Mouse (Mus musculus) embryonic facial prominence, embryonic 12.5 days (tissue): ENCODE measurements around the gene Pisd. TPM values are rescaled to one million over a fixed set of nuclear protein-coding genes. Genes with fewer than 3 reads are reported as not detected.
A peak's percentile ranks its signal among the peaks of the same experiment; 100 is the strongest.
"Not testable (repeated sequence)": the region's sequence is repeated elsewhere in the genome, so short reads cannot be mapped to it uniquely, and the experiment has no call there.

Experiments
- ATAC-seq: fragments of 200-750 bp; cut with Nextera tagmentation; 2 replicates; pipeline ENCODE4 v1.8.0; 2017; ENCODE audit not compliant: insufficient number of reproducible peaks, insufficient read depth, low FRiP score, low TSS enrichment
- H3K27ac ChIP-seq: fragments of 300-500 bp; sonication (generic); 2 replicates; pipeline ENCODE4 v1.5.1; 2016; ENCODE audit warnings: mild to moderate bottlenecking
- H3K27me3 ChIP-seq: fragments of 300-500 bp; sonication (generic); 2 replicates; pipeline ENCODE4 v1.6.1; 2016; ENCODE audit warnings: mild to moderate bottlenecking, moderate library complexity
- H3K36me3 ChIP-seq: fragments of 300-500 bp; sonication (generic); 2 replicates; pipeline ENCODE4 v1.6.1; 2016; ENCODE audit warnings: mild to moderate bottlenecking
- H3K4me1 ChIP-seq: fragments of 300-500 bp; sonication (generic); 2 replicates; pipeline ENCODE4 v1.6.1; 2016
- H3K4me2 ChIP-seq: fragments of 300-500 bp; sonication (generic); replicated peaks from 2 replicates; pipeline ENCODE4 v1.6.1; 2016; ENCODE audit warnings: mild to moderate bottlenecking, moderate library complexity
- H3K4me3 ChIP-seq: fragments of 300-500 bp; sonication (generic); 2 replicates; pipeline ENCODE4 v1.5.1; 2016; ENCODE audit warnings: mild to moderate bottlenecking
- H3K9ac ChIP-seq: fragments of 300-500 bp; sonication (generic); 2 replicates; pipeline ENCODE4 v1.6.1; 2016; ENCODE audit warnings: mild to moderate bottlenecking, moderate library complexity
- H3K9me3 ChIP-seq: fragments of 300-500 bp; sonication (generic); 2 replicates; pipeline ENCODE4 v1.6.1; 2016; ENCODE audit warnings: mild to moderate bottlenecking, moderate library complexity
- WGBS: fragments of 180-500 bp; shearing (Covaris S2); methylation state at CpG from one replicate; pipeline ENCODE4 v1.1.7; 2016; 5-methylcytosine and 5-hydroxymethylcytosine counted together
- polyA plus RNA-seq: library from polyadenylated mRNA; unstranded; fragments of >200 nt; fragmentation: Nextera tagmentation; extraction: Ambion mirVana; gene quantifications from 2 replicates; pipeline ENCODE4 v1.2.1, GENCODE M21; 2016

Pisd gene
- polyA plus RNA-seq: 62.0 and 68.3 TPM in 2 replicates

- peaks cover 3% of the 10 kb centered on the region; the same call in 1 of the 2 replicates for H3K36me3 ChIP-seq
- peaks cover 4% of the 10 kb centered on the region; the same call in 1 of the 2 replicates for H3K4me1 ChIP-seq
- H3K9ac ChIP-seq: peak within 1 kb of the TSS; percentile 67
- H3K4me2 ChIP-seq: peak within 1 kb of the TSS; percentile 67
- H3K4me3 ChIP-seq: peak within 1 kb of the TSS; percentile 77
- WGBS: under 1% methylated on average over 52 of the region's 52 CpGs
- no peaks in the 10 kb centered on the region for H3K27me3 ChIP-seq
- peak within 1 kb of the TSS; percentile 52; the same call in 1 of the 2 replicates for H3K27ac ChIP-seq
- H3K9me3 ChIP-seq: no peaks in the 10 kb centered on the region
- peak; percentile 97 for ATAC-seq
These were observed at the start of gene Pisd for GRCm38 (mm10) chr5:32785313-32785915. Gene Pisd, minus strand, starts transcription at chr5:32785646.

- Histone ChIP-seq H3K9ac (no peak overlapping the region), H3K4me3 (no peak overlapping the region), H3K4me2 (no peak overlapping the region), H3K27ac (no peak overlapping the region), H3K36me3 (peaks cover 78% of the 10 kb centered on the region), H3K9me3 (no peaks in the 10 kb centered on the region), H3K4me1 (no peaks in the 10 kb centered on the region), H3K27me3 (no peaks in the 10 kb centered on the region)
- ATAC-seq: no peak
- WGBS: 100% methylated on average over 1 of the region's 1 CpGs
These were observed 49.1 kb upstream of the Pisd start for GRCm38 (mm10) chr5:32834497-32834896.

- no peak overlapping the region for H3K4me3 ChIP-seq
- peaks cover 86% of the 10 kb centered on the region for H3K36me3 ChIP-seq
- no peaks in the 10 kb centered on the region for H3K9me3 ChIP-seq
- WGBS: 91% methylated on average over 2 of the region's 2 CpGs
- H3K4me1 ChIP-seq: no peaks in the 10 kb centered on the region
- ATAC-seq: no peak
- no peak overlapping the region for H3K27ac ChIP-seq
- H3K4me2 ChIP-seq: no peak overlapping the region
- no peaks in the 10 kb centered on the region for H3K27me3 ChIP-seq
- no peak overlapping the region for H3K9ac ChIP-seq
These were observed 44.6 kb upstream of the Pisd start for GRCm38 (mm10) chr5:32830054-32830453.

GRCm38 (mm10) chr5:32828766-32829165, 43.3 kb upstream of the Pisd start:
- not testable (repeated sequence) for H3K27ac ChIP-seq, H3K4me1 ChIP-seq, H3K4me2 ChIP-seq, ATAC-seq, H3K9ac ChIP-seq, H3K9me3 ChIP-seq, H3K4me3 ChIP-seq, H3K27me3 ChIP-seq
- 89% methylated on average over 1 of the region's 1 CpGs for WGBS
- H3K36me3 ChIP-seq: peaks cover 73% of the 10 kb centered on the region

- peaks cover 69% of the 10 kb centered on the region for H3K36me3 ChIP-seq
- H3K9me3 ChIP-seq: no peaks in the 10 kb centered on the region
- ATAC-seq: no peak
- H3K4me3 ChIP-seq: no peak within 1 kb of the TSS
- WGBS: 94% methylated on average over 7 of the region's 7 CpGs
- H3K4me2 ChIP-seq: no peak within 1 kb of the TSS
- H3K27ac ChIP-seq: no peak within 1 kb of the TSS
- H3K27me3 ChIP-seq: no peaks in the 10 kb centered on the region
- H3K9ac ChIP-seq: no peak within 1 kb of the TSS
- no peaks in the 10 kb centered on the region for H3K4me1 ChIP-seq
These were observed 41.6 kb upstream of the Pisd start, which contains the start of gene Gm20671 for GRCm38 (mm10) chr5:32827009-32827408. Gene Gm20671, minus strand, starts transcription at chr5:32827109.

- H3K4me3 ChIP-seq: no peak overlapping the region
- no peaks in the 10 kb centered on the region for H3K27me3 ChIP-seq
- no peak overlapping the region for H3K27ac ChIP-seq
- WGBS: 90% methylated on average over 8 of the region's 8 CpGs
- H3K4me2 ChIP-seq: no peak overlapping the region
- ATAC-seq: no peak
- no peaks in the 10 kb centered on the region for H3K4me1 ChIP-seq
- no peak overlapping the region for H3K9ac ChIP-seq
- H3K9me3 ChIP-seq: no peaks in the 10 kb centered on the region
- H3K36me3 ChIP-seq: peaks cover 61% of the 10 kb centered on the region
These were observed 35.0 kb upstream of the Pisd start for GRCm38 (mm10) chr5:32820471-32820870.

GRCm38 (mm10) chr5:32815396-32815795, 29.9 kb upstream of the Pisd start:
- Histone ChIP-seq H3K27ac (no peak overlapping the region), H3K27me3 (no peaks in the 10 kb centered on the region), H3K9ac (no peak overlapping the region), H3K9me3 (no peaks in the 10 kb centered on the region), H3K4me2 (no peak overlapping the region), H3K4me3 (no peak overlapping the region), H3K36me3 (peaks cover 57% of the 10 kb centered on the region), H3K4me1 (no peaks in the 10 kb centered on the region)
- 94% methylated on average over 4 of the region's 4 CpGs for WGBS
- no peak for ATAC-seq

- H3K4me3 ChIP-seq, H3K4me2 ChIP-seq, H3K27ac ChIP-seq, H3K4me1 ChIP-seq, H3K9ac ChIP-seq, H3K36me3 ChIP-seq, ATAC-seq, H3K27me3 ChIP-seq, H3K9me3 ChIP-seq: not testable (repeated sequence)
- 86% methylated on average over 1 of the region's 1 CpGs for WGBS
These were observed 1.0 kb upstream of the Pisd start for GRCm38 (mm10) chr5:32786454-32786853.

- Histone ChIP-seq H3K4me1 (peaks cover 4% of the 10 kb centered on the region; the same call in 1 of the 2 replicates), H3K9ac (peak overlapping the region; percentile 67), H3K9me3 (no peaks in the 10 kb centered on the region), H3K4me2 (peak overlapping the region; percentile 67), H3K27me3 (no peaks in the 10 kb centered on the region), H3K36me3 (peaks cover 3% of the 10 kb centered on the region), H3K4me3 (peak overlapping the region; percentile 77), H3K27ac (no peak overlapping the region)
- ATAC-seq: no peak
- WGBS: 29% methylated on average over 5 of the region's 5 CpGs
These were observed 720 bp downstream of the Pisd start for GRCm38 (mm10) chr5:32784726-32785125.

GRCm38 (mm10) chr5:32781596-32781995, 3.9 kb downstream of the Pisd start:
- Histone ChIP-seq H3K9ac (no peak overlapping the region), H3K27ac (no peak overlapping the region), H3K27me3 (no peaks in the 10 kb centered on the region), H3K4me3 (no peak overlapping the region), H3K9me3 (no peaks in the 10 kb centered on the region), H3K36me3 (no peaks in the 10 kb centered on the region; the same call in 1 of the 2 replicates), H3K4me2 (no peak overlapping the region), H3K4me1 (peaks cover 4% of the 10 kb centered on the region; the same call in 1 of the 2 replicates)
- 94% methylated on average over 5 of the region's 5 CpGs for WGBS
- no peak for ATAC-seq

- H3K36me3 ChIP-seq: peaks cover 10% of the 10 kb centered on the region
- no peak overlapping the region for H3K27ac ChIP-seq
- no peaks in the 10 kb centered on the region for H3K27me3 ChIP-seq
- no peaks in the 10 kb centered on the region for H3K9me3 ChIP-seq
- no peaks in the 10 kb centered on the region for H3K4me1 ChIP-seq
- no peak for ATAC-seq
- H3K4me2 ChIP-seq: no peak overlapping the region
- H3K9ac ChIP-seq: no peak overlapping the region
- H3K4me3 ChIP-seq: no peak overlapping the region
- 95% methylated on average over 3 of the region's 3 CpGs for WGBS
These were observed 7.3 kb downstream of the Pisd start for GRCm38 (mm10) chr5:32778168-32778567.

- no peak overlapping the region for H3K27ac ChIP-seq
- no peaks in the 10 kb centered on the region for H3K9me3 ChIP-seq
- ATAC-seq: no peak
- no peaks in the 10 kb centered on the region for H3K4me1 ChIP-seq
- no peaks in the 10 kb centered on the region for H3K27me3 ChIP-seq
- WGBS: 80% methylated on average over 2 of the region's 2 CpGs
- no peak overlapping the region for H3K9ac ChIP-seq
- H3K4me2 ChIP-seq: no peak overlapping the region
- H3K4me3 ChIP-seq: no peak overlapping the region
- H3K36me3 ChIP-seq: peaks cover 16% of the 10 kb centered on the region; the same call in 1 of the 2 replicates
These were observed 13.1 kb downstream of the Pisd start for GRCm38 (mm10) chr5:32772361-32772760.
